Mouse (Mus musculus) heart, embryonic 14.5 days (tissue): Measurements from ENCODE around the gene Akap2. TPM values are rescaled to one million over a fixed set of nuclear protein-coding genes. Genes with fewer than 3 reads are reported as not detected.

ENCODE experiments used
- ATAC-seq: fragments of 200-750 bp; cut with Nextera tagmentation; 2 replicates; pipeline ENCODE4 v1.8.0; 2017; ENCODE audit warnings: low read depth, moderate TSS enrichment; ENCODE audit not compliant: insufficient number of reproducible peaks, insufficient read depth, low FRiP score
- H3K27ac ChIP-seq, 2 experiments: fragments of 200-500 bp in 1 of 2; fragments of 300-500 bp in 1 of 2; sonication (generic) in 1 of 2; replicated peaks in 1 of 2; 2 replicates each; pipeline ENCODE4 v1.5.1; 2012 to 2014; ENCODE audit warnings: low read depth in 2 of 2, low read length in 2 of 2, control low read depth in 1 of 2, mild to moderate bottlenecking in 1 of 2, mixed read lengths in 1 of 2; ENCODE audit not compliant: control insufficient read depth in 1 of 2, insufficient read depth in 1 of 2
- H3K27me3 ChIP-seq: fragments of 300-500 bp; sonication (generic); 2 replicates; pipeline ENCODE4 v1.6.1; 2014; ENCODE audit warnings: mild to moderate bottlenecking, low read length, control low read depth; ENCODE audit not compliant: control insufficient read depth, insufficient read depth
- H3K36me3 ChIP-seq: fragments of 300-500 bp; sonication (generic); 2 replicates; pipeline ENCODE4 v1.6.1; 2014; ENCODE audit warnings: mild to moderate bottlenecking, control low read depth, low read length, mixed read lengths; ENCODE audit not compliant: control insufficient read depth, insufficient read depth
- H3K4me1 ChIP-seq, 2 experiments: fragments of 200-500 bp in 1 of 2; fragments of 300-500 bp in 1 of 2; sonication (generic) in 1 of 2; 2 replicates each; pipeline ENCODE4 v1.6.1; 2012 to 2014; ENCODE audit warnings: low read length in 2 of 2, control low read depth in 1 of 2, mixed read lengths in 1 of 2; ENCODE audit not compliant: control insufficient read depth in 2 of 2, insufficient read depth in 2 of 2
- H3K4me2 ChIP-seq: fragments of 300-500 bp; sonication (generic); 2 replicates; pipeline ENCODE4 v1.6.1; 2014; ENCODE audit warnings: mild to moderate bottlenecking, low read length
- H3K4me3 ChIP-seq, 2 experiments: fragments of 200-500 bp in 1 of 2; fragments of 300-500 bp in 1 of 2; sonication (generic) in 1 of 2; 2 replicates each; pipeline ENCODE4 v1.5.1; 2012 to 2014; ENCODE audit warnings: low read length in 2 of 2, mild to moderate bottlenecking in 2 of 2, control low read depth in 1 of 2, low read depth in 1 of 2, moderate library complexity in 1 of 2; ENCODE audit not compliant: control insufficient read depth in 1 of 2, insufficient read depth in 1 of 2
- H3K9ac ChIP-seq: fragments of 300-500 bp; sonication (generic); 2 replicates; pipeline ENCODE4 v1.6.1; 2014; ENCODE audit warnings: mild to moderate bottlenecking, low read length
- H3K9me3 ChIP-seq: fragments of 300-500 bp; sonication (generic); 2 replicates; pipeline ENCODE4 v1.6.1; 2016; ENCODE audit warnings: low read length, control low read depth; ENCODE audit not compliant: control insufficient read depth
- WGBS: fragments of 180-500 bp; shearing (Covaris S2); extraction: QIAGEN DNeasy Blood & Tissue Kit; methylation state at CpG from one replicate; pipeline ENCODE4 v1.1.7; 2014; 5-methylcytosine and 5-hydroxymethylcytosine counted together
- polyA plus RNA-seq: library from polyadenylated mRNA; unstranded; fragments of >200 nt; fragmentation: Nextera tagmentation; extraction: Ambion mirVana; gene quantifications from 2 replicates; pipeline ENCODE4 v1.2.1, GENCODE M21; 2014

Akap2 gene
- polyA plus RNA-seq, 1 experiment from 2014 or later: 52.0 TPM

DNA sequence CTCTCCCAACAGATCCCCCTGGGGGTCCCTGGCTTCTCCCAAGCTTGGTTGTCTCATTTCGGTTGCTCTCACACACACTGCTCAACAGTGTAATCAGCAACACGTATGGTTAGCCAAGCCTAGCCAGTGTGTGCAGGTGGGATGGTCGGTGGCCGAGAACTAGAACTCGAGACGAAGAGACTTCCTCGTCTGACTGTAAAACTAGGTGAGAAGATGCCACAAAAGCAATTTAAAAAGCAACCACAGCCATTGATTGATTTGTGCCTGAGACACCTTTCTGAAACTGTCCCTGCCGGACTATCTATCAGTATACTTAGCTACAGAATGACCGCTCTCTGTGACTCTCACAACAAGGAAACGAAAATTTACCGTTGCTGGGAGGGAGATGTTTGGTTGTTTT, 37.6 kb downstream of the Akap2 start:
- 70% methylated on average over 11 of the region's 11 CpGs for WGBS
- Histone ChIP-seq H3K4me3 (no peak overlapping the region), H3K4me1 (peaks cover 15 to 25% of the 10 kb centered on the region in 2 experiments), H3K4me2 (peak overlapping the region; percentile 26; the same call in 1 of the 2 replicates), H3K9me3 (no peaks in the 10 kb centered on the region), H3K36me3 (peaks cover 28% of the 10 kb centered on the region), H3K27ac (peak overlapping the region; percentile 45 to 62), H3K9ac (no peak overlapping the region), H3K27me3 (no peaks in the 10 kb centered on the region)
- ATAC-seq: no peak

DNA sequence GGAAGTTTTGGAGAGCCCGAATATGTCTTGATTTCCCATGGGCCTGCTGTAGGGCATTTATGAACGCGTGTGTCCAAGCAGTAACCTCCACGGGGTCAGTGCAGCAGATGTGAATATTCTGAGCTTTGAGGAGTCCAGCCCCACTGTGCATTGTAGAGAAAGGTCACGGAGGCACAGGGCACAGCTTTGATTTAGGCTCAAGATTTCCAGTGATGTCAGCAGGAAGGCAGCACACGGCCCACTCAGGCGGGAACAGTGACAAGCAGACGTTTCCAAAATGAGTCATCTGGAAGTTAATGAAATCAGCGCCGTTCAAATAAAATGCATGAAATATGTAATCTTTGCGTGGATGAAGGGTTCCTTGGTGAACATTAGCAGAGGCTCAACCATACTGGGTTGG, 40.5 kb downstream of the Akap2 start:
- no peak for ATAC-seq
- 68% methylated on average over 11 of the region's 11 CpGs for WGBS
- Histone ChIP-seq H3K9ac (no peak overlapping the region), H3K4me3 (no peak overlapping the region), H3K4me1 (peaks cover 17 to 31% of the 10 kb centered on the region in 2 experiments), H3K27ac (no peak overlapping the region), H3K36me3 (peaks cover 15% of the 10 kb centered on the region), H3K4me2 (no peak overlapping the region), H3K27me3 (no peaks in the 10 kb centered on the region), H3K9me3 (no peaks in the 10 kb centered on the region)

DNA sequence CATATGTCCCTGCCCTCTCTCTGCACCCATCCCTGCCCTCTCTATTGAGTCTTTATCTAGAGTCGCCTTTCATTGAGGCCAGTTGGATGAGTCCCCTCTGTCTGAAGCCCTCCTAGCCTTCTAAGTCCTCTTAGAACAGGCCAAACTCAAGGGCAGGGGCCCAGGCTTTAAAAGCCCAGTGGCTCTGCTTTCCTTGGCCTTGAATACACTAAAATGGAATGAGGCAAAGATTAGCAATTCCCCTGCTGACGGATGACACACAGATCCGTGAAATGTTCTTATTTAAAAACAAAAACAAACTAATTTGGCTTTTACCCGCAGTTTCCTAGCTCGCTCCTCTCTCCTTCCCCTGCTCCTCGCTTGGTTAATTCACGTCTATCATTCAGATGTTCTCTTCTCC, 45.0 kb downstream of the Akap2 start:
- Histone ChIP-seq H3K9ac (peak overlapping the region; percentile 23; the same call in 1 of the 2 replicates), H3K4me1 (peaks cover 27 to 56% of the 10 kb centered on the region in 2 experiments), H3K4me3 (no peak overlapping the region), H3K9me3 (no peaks in the 10 kb centered on the region), H3K4me2 (no peak overlapping the region), H3K36me3 (peaks cover 11% of the 10 kb centered on the region; the same call in 1 of the 2 replicates), H3K27ac (peak overlapping the region; percentile 70 to 71), H3K27me3 (no peaks in the 10 kb centered on the region)
- ATAC-seq: no peak
- WGBS: 40% methylated on average over 7 of the region's 7 CpGs

DNA sequence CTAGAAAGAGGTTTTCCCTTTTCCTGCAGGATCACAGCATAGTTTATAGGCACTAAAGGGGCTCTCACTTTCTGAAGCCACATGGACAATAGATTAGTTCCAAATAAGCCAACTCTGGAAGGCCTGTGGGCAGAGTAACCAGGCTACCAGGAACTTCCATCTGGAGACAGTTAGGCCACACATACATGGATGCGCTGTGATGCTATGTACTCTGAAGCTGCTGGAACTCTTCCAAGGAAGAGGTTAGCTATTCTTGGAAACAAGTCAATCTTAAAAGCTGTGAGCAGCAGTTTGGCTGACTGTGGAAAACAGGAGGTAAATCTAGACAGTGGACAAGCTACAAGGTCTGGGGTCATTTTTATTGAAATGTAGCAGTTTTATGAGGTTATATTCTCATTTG, 46.9 kb downstream of the Akap2 start:
- H3K4me1 ChIP-seq: peaks cover 23 to 56% of the 10 kb centered on the region in 2 experiments
- peak overlapping the region; percentile 41; the same call in 1 of the 2 replicates for H3K9ac ChIP-seq
- H3K36me3 ChIP-seq: 0 out of 2 replicates have a peak, but pooled peaks cover 5% of the 10 kb centered on the region
- H3K27me3 ChIP-seq: no peaks in the 10 kb centered on the region
- 3% methylated on average over 1 of the region's 1 CpGs for WGBS
- peak overlapping the region; percentile 40 for H3K4me2 ChIP-seq
- peak; percentile 56; the same call in 1 of the 2 replicates for ATAC-seq
- no peak overlapping the region for H3K4me3 ChIP-seq
- H3K27ac ChIP-seq: peak overlapping the region; percentile 73 to 90
- H3K9me3 ChIP-seq: no peaks in the 10 kb centered on the region

GRCm38 (mm10) chr4:57764926-57765325, 47.5 kb downstream of the Akap2 start:
- H3K4me3 ChIP-seq: no peak overlapping the region
- peak overlapping the region; percentile 40 for H3K4me2 ChIP-seq
- H3K36me3 ChIP-seq: 0 out of 2 replicates have a peak, but pooled peaks cover 3% of the 10 kb centered on the region
- peak overlapping the region; percentile 41; the same call in 1 of the 2 replicates for H3K9ac ChIP-seq
- no peaks in the 10 kb centered on the region for H3K27me3 ChIP-seq
- WGBS: 62% methylated on average over 1 of the region's 1 CpGs
- no peak for ATAC-seq
- H3K4me1 ChIP-seq: peaks cover 23 to 56% of the 10 kb centered on the region in 2 experiments
- H3K9me3 ChIP-seq: no peaks in the 10 kb centered on the region
- peak overlapping the region; percentile 73 to 90 for H3K27ac ChIP-seq

- no peak overlapping the region for H3K4me3 ChIP-seq
- H3K27ac ChIP-seq: peak overlapping the region in 1 of 2 experiments; percentile 90; a peak in 2 of 4 replicates
- no peaks in the 10 kb centered on the region for H3K27me3 ChIP-seq
- no peaks in the 10 kb centered on the region for H3K36me3 ChIP-seq
- no peak overlapping the region for H3K4me2 ChIP-seq
- H3K9me3 ChIP-seq: no peaks in the 10 kb centered on the region
- WGBS: 57% methylated on average over 4 of the region's 4 CpGs
- no peak overlapping the region for H3K9ac ChIP-seq
- no peak for ATAC-seq
- peaks cover 23 to 54% of the 10 kb centered on the region in 2 experiments for H3K4me1 ChIP-seq
These were observed 48.3 kb downstream of the Akap2 start for GRCm38 (mm10) chr4:57765806-57766205.

DNA sequence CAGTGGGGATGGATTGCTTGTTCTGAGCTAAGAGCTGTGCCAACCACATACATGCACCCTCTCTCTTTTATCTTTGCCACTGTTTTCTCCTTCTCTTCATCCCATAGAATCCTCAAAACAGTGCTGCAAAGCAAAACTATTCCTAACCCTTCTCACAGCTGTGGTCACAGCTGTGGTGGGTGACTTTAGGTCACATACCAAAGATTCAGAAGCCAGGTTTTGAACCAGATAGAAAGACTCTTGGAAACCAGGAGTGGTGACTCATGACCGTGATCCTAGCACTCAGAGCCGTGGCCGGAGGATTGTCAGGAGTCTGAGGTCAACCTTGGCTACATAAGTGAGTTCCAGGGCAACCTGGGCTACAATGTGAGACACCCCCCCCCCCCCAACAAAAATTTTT, 51.5 kb downstream of the Akap2 start:
- Histone ChIP-seq H3K36me3 (no peaks in the 10 kb centered on the region), H3K4me1 (peaks cover 14 to 44% of the 10 kb centered on the region in 2 experiments), H3K4me3 (no peak overlapping the region), H3K27ac (no peak overlapping the region), H3K9ac (no peak overlapping the region), H3K27me3 (no peaks in the 10 kb centered on the region), H3K4me2 (no peak overlapping the region), H3K9me3 (no peaks in the 10 kb centered on the region)
- WGBS: 64% methylated on average over 3 of the region's 3 CpGs
- no peak for ATAC-seq
